Mouse (Mus musculus) midbrain, embryonic 11.5 days (tissue): ENCODE data around the gene Gm7879. TPM values are rescaled to one million over a fixed set of nuclear protein-coding genes. Genes with fewer than 3 reads are reported as not detected.

Source experiments
- polyA plus RNA-seq: library from polyadenylated mRNA; unstranded; fragments of >200 nt; fragmentation: Nextera tagmentation; extraction: Ambion mirVana; gene quantifications from 2 replicates; pipeline ENCODE4 v1.2.1, GENCODE M21; 2014

Gm7879 gene
- polyA plus RNA-seq, 1 experiment from 2014 or later, result not detected

Other genes starting within 250 kb of the Gm7879 start
- gene Bst1, start 94.3 kb upstream of the Gm7879 start, polyA plus RNA-seq, result 0.12 TPM in 1 of 2 replicates, not detected in the other
- 73.1 and 79.5 TPM in 2 replicates for gene Fbxl5, start 91.5 kb upstream of the Gm7879 start, polyA plus RNA-seq
- 5.5 and 5.6 TPM in 2 replicates for gene Cd38, start 44.6 kb upstream of the Gm7879 start, polyA plus RNA-seq
- gene Fgfbp1, start 68.6 kb downstream of the Gm7879 start, polyA plus RNA-seq, result 0.53 TPM in 1 of 2 replicates, not detected in the other
- 171 and 176 TPM in 2 replicates for gene Prom1, start 188.9 kb downstream of the Gm7879 start, polyA plus RNA-seq